Mouse (Mus musculus) E14TG2a.4 (cell line): Measurements from ENCODE around the gene Tnrc6a.

Experiments used
- H3K27me3 ChIP-seq: 2 replicates; pipeline ENCODE4 v1.6.1; 2014; ENCODE audit warnings: low read length, control low read depth; ENCODE audit not compliant: insufficient read depth
- H3K36me3 ChIP-seq: 2 replicates; pipeline ENCODE4 v1.6.1; 2014; ENCODE audit warnings: low read length, control low read depth; ENCODE audit not compliant: insufficient read depth
- H3K4me1 ChIP-seq: replicated peaks from 2 replicates; pipeline ENCODE4 v1.6.1; 2014; ENCODE audit warnings: low read depth, low read length, control low read depth
- H3K4me3 ChIP-seq: replicated peaks from 2 replicates; pipeline ENCODE4 v1.5.1; 2014; ENCODE audit warnings: mild to moderate bottlenecking, low read length
- H3K9me3 ChIP-seq: 2 replicates; pipeline ENCODE4 v1.6.1; 2014; ENCODE audit warnings: low read length, control low read depth
- CTCF ChIP-seq: conservative IDR thresholded peaks from 2 replicates; pipeline ENCODE4 v1.5.1; 2014; ENCODE audit warnings: low read length
- NANOG ChIP-seq: IDR thresholded peaks from 2 replicates; pipeline ENCODE4 v1.6.1; 2014; ENCODE audit warnings: borderline replicate concordance, low read length, mixed read lengths
- POU5F1 ChIP-seq: IDR thresholded peaks from 2 replicates; pipeline ENCODE4 v1.6.1; 2014; ENCODE audit warnings: low read length, borderline replicate concordance

Gene Tnrc6a

GRCm38 (mm10) chr7:123188462-123188861, 64.8 kb downstream of the Tnrc6a start:
- no peak for TF ChIP-seq NANOG
- no peak for TF ChIP-seq CTCF
- no peak for TF ChIP-seq POU5F1
- Histone ChIP-seq H3K4me1 (peaks cover 8% of the 10 kb centered on the region), H3K36me3 (peaks cover 100% of the 10 kb centered on the region), H3K4me3 (no peak overlapping the region), H3K27me3 (no peaks in the 10 kb centered on the region), H3K9me3 (no peaks in the 10 kb centered on the region)

DNA sequence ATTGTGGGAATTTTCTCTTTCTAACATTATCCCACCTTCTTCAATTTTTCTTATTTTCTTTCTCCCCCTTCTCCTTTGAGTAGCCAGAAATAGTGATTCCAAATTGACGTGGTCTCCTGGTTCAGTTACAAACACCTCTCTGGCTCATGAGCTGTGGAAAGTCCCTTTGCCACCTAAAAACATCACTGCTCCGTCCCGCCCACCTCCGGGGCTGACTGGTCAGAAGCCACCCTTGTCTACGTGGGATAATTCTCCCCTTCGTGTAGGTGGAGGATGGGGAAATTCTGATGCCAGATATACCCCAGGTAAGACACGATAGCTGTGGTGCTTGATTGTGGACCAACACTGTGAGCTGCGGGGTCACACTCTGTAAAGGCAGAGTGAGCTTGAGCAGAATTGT, 66.1 kb downstream of the Tnrc6a start:
- Histone ChIP-seq H3K4me1 (peaks cover 8% of the 10 kb centered on the region), H3K36me3 (peaks cover 100% of the 10 kb centered on the region), H3K27me3 (no peaks in the 10 kb centered on the region), H3K9me3 (no peaks in the 10 kb centered on the region), H3K4me3 (no peak overlapping the region)
- no peak for TF ChIP-seq NANOG
- TF ChIP-seq POU5F1, result no peak
- no peak for TF ChIP-seq CTCF

- TF ChIP-seq CTCF (no peak), NANOG (no peak), POU5F1 (no peak)
- H3K27me3 ChIP-seq, result no peaks in the 10 kb centered on the region
- H3K9me3 ChIP-seq, result no peaks in the 10 kb centered on the region
- peaks cover 13% of the 10 kb centered on the region for H3K4me1 ChIP-seq
- H3K36me3 ChIP-seq, result peaks cover 94% of the 10 kb centered on the region
- H3K4me3 ChIP-seq, result no peak overlapping the region
Observed at GRCm38 (mm10) chr7:123191731-123192130, 68.0 kb downstream of the Tnrc6a start.

DNA sequence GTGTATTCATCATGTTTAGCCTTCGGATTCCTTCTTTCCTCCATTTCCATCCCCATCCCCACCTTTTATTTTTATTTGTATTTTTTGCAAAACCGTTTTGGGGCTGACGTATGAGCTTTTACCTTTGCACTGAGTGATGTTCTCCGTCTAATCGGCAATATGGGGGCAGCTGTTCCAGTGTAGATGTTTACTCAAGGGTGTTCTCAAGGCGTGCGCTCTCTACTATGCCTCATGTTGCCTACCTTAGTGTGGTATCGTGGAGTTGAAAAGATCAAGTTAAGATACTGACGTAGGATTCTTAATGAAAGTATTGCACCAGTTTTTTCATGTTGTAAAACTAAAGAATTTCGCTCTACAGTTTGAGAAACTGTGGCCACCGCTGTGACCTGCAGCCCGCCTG, 69.5 kb downstream of the Tnrc6a start:
- no peak for TF ChIP-seq NANOG
- TF ChIP-seq CTCF, result no peak
- TF ChIP-seq POU5F1, result no peak
- Histone ChIP-seq H3K4me1 (peaks cover 15% of the 10 kb centered on the region), H3K4me3 (no peak overlapping the region), H3K27me3 (no peaks in the 10 kb centered on the region), H3K9me3 (no peaks in the 10 kb centered on the region), H3K36me3 (peaks cover 79% of the 10 kb centered on the region)

DNA sequence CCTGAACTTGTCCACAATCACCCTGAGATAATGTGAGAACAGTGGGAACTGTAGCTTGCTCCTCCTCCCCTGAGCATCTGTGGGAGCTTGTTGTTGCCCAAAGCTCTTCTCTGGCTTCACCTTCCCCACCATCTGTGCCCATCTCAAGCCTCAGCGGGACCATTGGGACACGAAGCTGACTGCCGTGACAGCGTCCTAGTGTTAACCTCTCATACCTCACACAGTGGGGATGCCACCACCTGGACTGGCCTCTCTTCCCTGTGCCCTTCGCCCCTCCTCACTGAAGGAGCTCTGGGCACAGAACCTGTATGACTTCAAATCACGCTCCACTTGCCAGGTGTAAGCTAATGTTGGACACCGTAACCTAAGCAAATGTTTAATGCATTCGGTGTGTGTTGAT, 71.0 kb downstream of the Tnrc6a start:
- Histone ChIP-seq H3K36me3 (peaks cover 64% of the 10 kb centered on the region), H3K4me3 (no peak overlapping the region), H3K27me3 (no peaks in the 10 kb centered on the region), H3K9me3 (no peaks in the 10 kb centered on the region), H3K4me1 (peaks cover 30% of the 10 kb centered on the region)
- TF ChIP-seq CTCF (no peak), NANOG (no peak), POU5F1 (no peak)

- TF ChIP-seq POU5F1, result no peak
- no peak for TF ChIP-seq NANOG
- no peak for TF ChIP-seq CTCF
- H3K27me3 ChIP-seq, result no peaks in the 10 kb centered on the region
Observed at GRCm38 (mm10) chr7:123196432-123196831, 72.7 kb downstream of the Tnrc6a start.

DNA sequence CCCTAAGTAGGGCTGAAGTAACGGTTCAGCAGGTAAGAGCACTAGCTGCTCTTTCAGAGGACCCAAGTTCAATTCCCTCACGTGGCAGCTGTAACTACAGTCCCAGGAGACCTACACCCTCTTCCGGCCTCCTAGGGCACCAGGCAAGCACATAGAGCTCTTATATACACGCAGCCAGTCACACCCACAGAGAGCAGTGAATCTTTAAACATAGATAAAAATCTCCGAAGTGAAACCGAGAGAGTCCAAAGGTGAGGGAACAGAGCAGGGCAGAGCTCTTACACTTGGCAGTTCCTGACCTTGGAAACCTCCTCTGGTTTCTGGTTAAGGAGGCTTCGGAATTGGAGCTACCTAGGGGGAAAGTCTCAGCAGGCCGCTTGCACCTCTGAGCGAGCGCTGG, 75.0 kb downstream of the Tnrc6a start:
- H3K9me3 ChIP-seq, result no peaks in the 10 kb centered on the region
- peaks cover 45% of the 10 kb centered on the region for H3K4me1 ChIP-seq
- no peak for TF ChIP-seq CTCF
- TF ChIP-seq POU5F1, result no peak
- no peak for TF ChIP-seq NANOG
- no peaks in the 10 kb centered on the region for H3K27me3 ChIP-seq
- no peak overlapping the region for H3K4me3 ChIP-seq
- H3K36me3 ChIP-seq, result peaks cover 24% of the 10 kb centered on the region

More at GRCm38 (mm10) chr7:123196432-123196831, 72.7 kb downstream of the Tnrc6a start:
- Histone ChIP-seq H3K4me1 (peaks cover 47% of the 10 kb centered on the region), H3K4me3 (no peak overlapping the region), H3K36me3 (peaks cover 47% of the 10 kb centered on the region), H3K9me3 (no peaks in the 10 kb centered on the region)

GRCm38 (mm10) chr7:123199151-123199550, 75.5 kb downstream of the Tnrc6a start:
- no peak for TF ChIP-seq POU5F1
- no peak for TF ChIP-seq CTCF
- no peak for TF ChIP-seq NANOG
- peaks cover 19% of the 10 kb centered on the region for H3K36me3 ChIP-seq
- no peak overlapping the region for H3K4me3 ChIP-seq
- H3K9me3 ChIP-seq, result no peaks in the 10 kb centered on the region
- H3K4me1 ChIP-seq, result peaks cover 45% of the 10 kb centered on the region
- no peaks in the 10 kb centered on the region for H3K27me3 ChIP-seq

GRCm38 (mm10) chr7:123199656-123200206, 76.0 kb downstream of the Tnrc6a start:
- Histone ChIP-seq H3K27me3 (no peaks in the 10 kb centered on the region), H3K36me3 (peaks cover 14% of the 10 kb centered on the region), H3K4me1 (peaks cover 45% of the 10 kb centered on the region), H3K9me3 (no peaks in the 10 kb centered on the region), H3K4me3 (peak overlapping the region; percentile 20; the same call in 1 of the 2 replicates)
- TF ChIP-seq NANOG, result no peak
- TF ChIP-seq POU5F1, result no peak
